Mouse (Mus musculus) limb, embryonic 15.5 days (tissue): ENCODE results near the gene Olfr60. TPM values are rescaled to one million over a fixed set of nuclear protein-coding genes. Genes with fewer than 3 reads are reported as not detected.

Source experiments
- ATAC-seq: fragments of 200-750 bp; cut with Nextera tagmentation; 2 replicates; pipeline ENCODE4 v1.8.0; 2017; ENCODE audit warnings: low read depth, moderate TSS enrichment; ENCODE audit not compliant: insufficient number of reproducible peaks, low FRiP score, low TSS enrichment
- H3K27ac ChIP-seq: fragments of 300-500 bp; sonication (generic); 2 replicates; pipeline ENCODE4 v1.5.1; 2015; ENCODE audit warnings: moderate library complexity, mild to moderate bottlenecking, inconsistent platforms
- H3K27me3 ChIP-seq: fragments of 300-500 bp; sonication (generic); 2 replicates; pipeline ENCODE4 v1.6.1; 2015; ENCODE audit warnings: inconsistent platforms
- H3K36me3 ChIP-seq: fragments of 300-500 bp; sonication (generic); 2 replicates; pipeline ENCODE4 v1.6.1; 2015; ENCODE audit warnings: inconsistent platforms
- H3K4me1 ChIP-seq: fragments of 300-500 bp; sonication (generic); 2 replicates; pipeline ENCODE4 v1.6.1; 2015; ENCODE audit warnings: inconsistent platforms
- H3K4me2 ChIP-seq: fragments of 300-500 bp; sonication (generic); 2 replicates; pipeline ENCODE4 v1.6.1; 2015; ENCODE audit warnings: mild to moderate bottlenecking, inconsistent platforms
- H3K4me3 ChIP-seq: fragments of 300-500 bp; sonication (generic); 2 replicates; pipeline ENCODE4 v1.5.1; 2015; ENCODE audit warnings: mild to moderate bottlenecking, inconsistent platforms
- H3K9ac ChIP-seq: fragments of 300-500 bp; sonication (generic); 2 replicates; pipeline ENCODE4 v1.6.1; 2015; ENCODE audit warnings: inconsistent platforms
- H3K9me3 ChIP-seq: fragments of 300-500 bp; sonication (generic); 2 replicates; pipeline ENCODE4 v1.6.1; 2016; ENCODE audit warnings: inconsistent platforms
- WGBS: fragments of 180-500 bp; shearing (Covaris S2); methylation state at CpG from one replicate; pipeline ENCODE4 v1.1.7; 2015; 5-methylcytosine and 5-hydroxymethylcytosine counted together
- polyA plus RNA-seq: library from polyadenylated mRNA; unstranded; fragments of >200 nt; fragmentation: Nextera tagmentation; extraction: Ambion mirVana; gene quantifications from 2 replicates; pipeline ENCODE4 v1.2.1, GENCODE M21; 2015

The Olfr60 gene
- polyA plus RNA-seq, 1 experiment from 2014 or later: not detected

DNA sequence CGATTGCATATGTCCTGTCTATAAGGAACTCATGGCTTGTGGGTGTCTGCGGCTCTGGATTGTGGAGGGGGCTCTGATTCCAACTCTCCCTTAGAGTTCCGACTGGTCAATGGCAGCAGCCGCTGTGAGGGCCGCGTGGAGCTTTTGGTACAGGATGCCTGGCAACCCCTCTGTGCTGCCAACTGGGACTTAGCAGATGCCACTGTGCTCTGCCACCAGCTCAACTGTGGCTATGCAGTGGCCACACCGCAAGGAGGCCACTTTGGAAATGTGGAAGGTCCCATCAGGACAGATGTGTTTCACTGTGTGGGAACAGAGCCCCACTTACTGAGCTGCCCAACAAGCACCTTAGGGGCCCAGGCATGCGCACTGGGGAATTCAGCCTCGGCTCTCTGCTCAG lies 65.7 kb downstream of the Olfr60 start:
- Histone ChIP-seq H3K4me3 (no peak overlapping the region), H3K27ac (no peak overlapping the region), H3K36me3 (no peaks in the 10 kb centered on the region), H3K9me3 (no peaks in the 10 kb centered on the region), H3K9ac (no peak overlapping the region), H3K27me3 (no peaks in the 10 kb centered on the region), H3K4me1 (no peaks in the 10 kb centered on the region), H3K4me2 (no peak overlapping the region)
- WGBS: 88% methylated on average over 9 of the region's 9 CpGs
- no peak for ATAC-seq

Other genes starting within 250 kb of the Olfr60 start
- 17.7 and 18.4 TPM in 2 replicates for gene Paox, start 245.9 kb downstream of the Olfr60 start, polyA plus RNA-seq
- 130 and 141 TPM in 2 replicates for gene Echs1, start 245.2 kb downstream of the Olfr60 start, polyA plus RNA-seq
- 20.6 and 21.9 TPM in 2 replicates for gene Mtg1, start 224.1 kb downstream of the Olfr60 start, polyA plus RNA-seq
- 0.27 and 0.36 TPM in 2 replicates for gene Sprn, start 206.8 kb downstream of the Olfr60 start, polyA plus RNA-seq
- gene Olfr522, start 196.9 kb downstream of the Olfr60 start, polyA plus RNA-seq: not detected in 2 replicates
- not detected in 2 replicates for gene Olfr523, start 188.5 kb downstream of the Olfr60 start, polyA plus RNA-seq
- gene Olfr524, start 155.7 kb downstream of the Olfr60 start, polyA plus RNA-seq: not detected in 2 replicates
- 0.11 TPM in 1 of 2 replicates, not detected in the other for gene Cd163l1, start 143.4 kb downstream of the Olfr60 start, polyA plus RNA-seq
- not detected in 2 replicates for gene 5830411N06Rik, start 114.4 kb downstream of the Olfr60 start, polyA plus RNA-seq
- gene Olfr525, start 40.8 kb downstream of the Olfr60 start, polyA plus RNA-seq: not detected in 2 replicates
- gene Olfr527, start 27.7 kb downstream of the Olfr60 start, polyA plus RNA-seq: not detected in 2 replicates
- gene Olfr530, start 14.7 kb upstream of the Olfr60 start, polyA plus RNA-seq: not detected in 2 replicates
- gene Olfr531, start 41.2 kb upstream of the Olfr60 start, polyA plus RNA-seq: not detected in 2 replicates
- not detected in 2 replicates for gene Olfr532, start 60.0 kb upstream of the Olfr60 start, polyA plus RNA-seq
- gene Olfr533, start 101.7 kb upstream of the Olfr60 start, polyA plus RNA-seq: not detected in 2 replicates
- not detected in 2 replicates for gene Olfr535, start 122.5 kb upstream of the Olfr60 start, polyA plus RNA-seq
- not detected in 2 replicates for gene Olfr536, start 145.7 kb upstream of the Olfr60 start, polyA plus RNA-seq
- gene Olfr538, start 206.2 kb upstream of the Olfr60 start, polyA plus RNA-seq: not detected in 2 replicates
- gene Olfr46, start 239.6 kb upstream of the Olfr60 start, polyA plus RNA-seq: not detected in 2 replicates